Mouse (Mus musculus) liver, embryonic 16.5 days (tissue): Measurements from ENCODE around the gene Aprt. TPM values are rescaled to one million over a fixed set of nuclear protein-coding genes. Genes with fewer than 3 reads are reported as not detected.

Experiments
- ATAC-seq: fragments of 200-750 bp; cut with Nextera tagmentation; 2 replicates; pipeline ENCODE4 v1.8.0; 2017; ENCODE audit warnings: low read depth, mild to moderate bottlenecking, moderate number of reproducible peaks, moderate library complexity
- H3K27ac ChIP-seq: fragments of 300-500 bp; sonication (generic); 2 replicates; pipeline ENCODE4 v1.5.1; 2014; ENCODE audit warnings: mild to moderate bottlenecking, low read length
- H3K27me3 ChIP-seq: fragments of 300-500 bp; sonication (generic); 2 replicates; pipeline ENCODE4 v1.6.1; 2014; ENCODE audit warnings: low read depth, low read length, mixed read lengths; ENCODE audit not compliant: control insufficient read depth, insufficient read depth
- H3K36me3 ChIP-seq: fragments of 300-500 bp; sonication (generic); 2 replicates; pipeline ENCODE4 v1.6.1; 2014; ENCODE audit warnings: mild to moderate bottlenecking; ENCODE audit not compliant: control insufficient read depth, insufficient read depth
- H3K4me1 ChIP-seq: fragments of 300-500 bp; sonication (generic); 2 replicates; pipeline ENCODE4 v1.6.1; 2014; ENCODE audit warnings: low read depth, low read length, mixed read lengths; ENCODE audit not compliant: control insufficient read depth
- H3K4me2 ChIP-seq: fragments of 300-500 bp; sonication (generic); 2 replicates; pipeline ENCODE4 v1.6.1; 2014; ENCODE audit warnings: low read depth, low read length, mixed read lengths
- H3K4me3 ChIP-seq: fragments of 300-500 bp; sonication (generic); 2 replicates; pipeline ENCODE4 v1.5.1; 2014; ENCODE audit warnings: low read depth, mild to moderate bottlenecking, low read length
- H3K9ac ChIP-seq: fragments of 300-500 bp; sonication (generic); 2 replicates; pipeline ENCODE4 v1.6.1; 2014; ENCODE audit warnings: low read depth, low read length
- H3K9me3 ChIP-seq: fragments of 300-500 bp; sonication (generic); replicated peaks from 2 replicates; pipeline ENCODE4 v1.6.1; 2016; ENCODE audit warnings: low read length; ENCODE audit not compliant: control insufficient read depth
- WGBS: fragments of 180-500 bp; shearing (Covaris S2); extraction: QIAGEN DNeasy Blood & Tissue Kit; methylation state at CpG from one replicate; pipeline ENCODE4 v1.1.7; 2014; ENCODE audit not compliant: insufficient replicate concordance; 5-methylcytosine and 5-hydroxymethylcytosine counted together
- polyA plus RNA-seq: library from polyadenylated mRNA; unstranded; fragments of >200 nt; fragmentation: Nextera tagmentation; extraction: Ambion mirVana; gene quantifications from 2 replicates; pipeline ENCODE4 v1.2.1, GENCODE M21; 2015

The Aprt gene
- polyA plus RNA-seq, 1 experiment from 2014 or later, result 204 TPM

DNA sequence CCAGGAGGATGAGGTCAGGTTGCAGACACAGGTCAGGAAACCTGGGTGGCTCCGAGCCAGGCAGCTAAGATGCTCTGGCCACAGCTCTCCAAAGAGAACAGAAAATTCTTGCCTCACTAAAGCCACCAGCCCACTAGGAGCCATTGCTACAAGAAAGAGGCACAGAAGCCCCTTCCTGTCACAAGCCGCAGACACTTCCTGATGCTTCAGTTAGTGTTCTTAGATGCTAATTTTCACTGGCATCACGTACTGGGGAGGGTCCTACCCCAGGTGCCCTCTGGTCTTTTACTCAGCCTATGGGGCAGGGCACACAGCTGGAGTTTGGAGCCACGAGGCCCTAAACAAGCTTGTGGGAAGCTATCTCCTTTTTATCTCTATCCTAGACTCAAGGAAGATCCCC lies 19.3 kb upstream of the Aprt start:
- H3K27ac ChIP-seq, result no peak overlapping the region
- no peaks in the 10 kb centered on the region for H3K9me3 ChIP-seq
- H3K27me3 ChIP-seq, result no peaks in the 10 kb centered on the region
- H3K36me3 ChIP-seq, result no peaks in the 10 kb centered on the region
- H3K4me1 ChIP-seq, result no peaks in the 10 kb centered on the region
- H3K4me2 ChIP-seq, result no peak overlapping the region
- no peak overlapping the region for H3K4me3 ChIP-seq
- no peak for ATAC-seq
- no peak overlapping the region for H3K9ac ChIP-seq
- WGBS, result 41% methylated on average over 4 of the region's 4 CpGs

- WGBS, result 69% methylated on average over 19 of the region's 19 CpGs
- H3K27me3 ChIP-seq, result no peaks in the 10 kb centered on the region
- H3K36me3 ChIP-seq, result no peaks in the 10 kb centered on the region
- H3K9me3 ChIP-seq, result no peaks in the 10 kb centered on the region
- H3K4me3 ChIP-seq, result no peak overlapping the region
- peak overlapping the region; percentile 42 for H3K27ac ChIP-seq
- H3K4me1 ChIP-seq, result no peaks in the 10 kb centered on the region
- H3K9ac ChIP-seq, result no peak overlapping the region
- no peak overlapping the region for H3K4me2 ChIP-seq
- ATAC-seq, result no peak
Measured at GRCm38 (mm10) chr8:122593783-122594507, 17.2 kb upstream of the Aprt start.

GRCm38 (mm10) chr8:122593240-122593639 lies 16.5 kb upstream of the Aprt start:
- Histone ChIP-seq H3K36me3 (no peaks in the 10 kb centered on the region), H3K27me3 (no peaks in the 10 kb centered on the region), H3K4me3 (no peak overlapping the region), H3K4me1 (no peaks in the 10 kb centered on the region), H3K9me3 (no peaks in the 10 kb centered on the region), H3K27ac (peak overlapping the region; percentile 42), H3K9ac (no peak overlapping the region), H3K4me2 (no peak overlapping the region)
- WGBS, result 46% methylated on average over 12 of the region's 12 CpGs
- peak; percentile 16; the same call in 1 of the 2 replicates for ATAC-seq

DNA sequence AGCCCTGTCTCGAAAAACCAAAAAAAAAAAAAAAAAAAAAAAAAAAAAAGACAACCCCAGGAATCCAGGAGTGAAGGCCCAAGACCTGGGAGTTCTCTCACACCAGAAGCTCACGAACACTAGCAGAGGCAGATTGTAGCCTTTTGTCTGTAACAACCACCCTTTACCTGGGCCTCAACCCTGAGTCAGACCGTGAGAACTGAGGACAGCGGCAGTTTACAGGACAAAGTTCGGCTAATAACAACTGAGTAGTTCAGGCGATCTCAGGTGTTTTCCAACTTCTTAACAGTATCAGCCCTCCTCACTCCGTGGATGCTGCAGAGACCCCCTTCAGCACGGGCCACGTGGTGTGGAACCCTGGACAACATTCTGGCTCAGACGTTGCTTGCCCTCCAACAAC lies 10.0 kb upstream of the Aprt start:
- Histone ChIP-seq H3K27ac (no peak overlapping the region), H3K4me1 (peaks cover 5% of the 10 kb centered on the region), H3K4me2 (no peak overlapping the region), H3K36me3 (no peaks in the 10 kb centered on the region), H3K9me3 (no peaks in the 10 kb centered on the region), H3K9ac (no peak overlapping the region), H3K4me3 (no peak overlapping the region), H3K27me3 (no peaks in the 10 kb centered on the region)
- WGBS, result 70% methylated on average over 9 of the region's 10 CpGs
- ATAC-seq, result no peak

GRCm38 (mm10) chr8:122586171-122586570 lies 9.5 kb upstream of the Aprt start:
- Histone ChIP-seq H3K4me2 (no peak overlapping the region), H3K9ac (no peak overlapping the region), H3K27ac (no peak overlapping the region)

DNA sequence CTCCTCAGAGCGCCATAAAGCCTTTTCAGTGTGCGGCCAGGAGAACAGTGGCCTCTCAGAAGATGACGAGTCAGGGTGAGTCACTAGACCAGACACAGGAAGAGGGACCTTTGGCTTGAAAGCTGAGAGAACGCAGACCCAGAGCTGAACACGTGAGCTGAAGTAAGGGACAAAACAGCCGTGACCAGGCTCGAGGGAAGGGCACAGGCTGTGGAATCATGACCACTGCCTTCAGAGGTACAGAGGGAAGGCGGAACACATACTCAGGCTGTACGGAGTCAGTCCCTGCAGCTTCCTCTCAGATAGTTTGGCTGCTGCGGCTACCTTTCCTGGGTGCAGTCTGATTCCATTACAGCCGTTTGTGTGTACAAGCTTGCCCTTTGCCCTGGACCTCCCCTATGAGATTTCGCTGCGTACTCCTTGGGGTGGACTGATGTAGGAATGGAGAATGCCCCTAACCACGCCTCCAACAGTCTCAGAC lies 8.7 kb upstream of the Aprt start:
- Histone ChIP-seq H3K4me1 (peaks cover 5% of the 10 kb centered on the region), H3K4me2 (no peak overlapping the region), H3K36me3 (no peaks in the 10 kb centered on the region), H3K9ac (no peak overlapping the region), H3K27ac (no peak overlapping the region; the same call in 1 of the 2 replicates), H3K4me3 (no peak overlapping the region), H3K9me3 (no peaks in the 10 kb centered on the region), H3K27me3 (no peaks in the 10 kb centered on the region)
- 45% methylated on average over 14 of the region's 14 CpGs for WGBS
- peak; percentile 51 for ATAC-seq

More at GRCm38 (mm10) chr8:122586171-122586570, 9.5 kb upstream of the Aprt start:
- Histone ChIP-seq H3K36me3 (no peaks in the 10 kb centered on the region), H3K4me3 (no peak overlapping the region), H3K4me1 (peaks cover 5% of the 10 kb centered on the region), H3K27me3 (no peaks in the 10 kb centered on the region), H3K9me3 (no peaks in the 10 kb centered on the region)
- ATAC-seq, result no peak
- WGBS, result 72% methylated on average over 7 of the region's 7 CpGs

- H3K4me1 ChIP-seq, result peaks cover 5% of the 10 kb centered on the region
- H3K4me2 ChIP-seq, result no peak overlapping the region
- no peak for ATAC-seq
- H3K36me3 ChIP-seq, result no peaks in the 10 kb centered on the region
- no peaks in the 10 kb centered on the region for H3K27me3 ChIP-seq
- H3K4me3 ChIP-seq, result no peak overlapping the region
- H3K27ac ChIP-seq, result no peak overlapping the region; the same call in 1 of the 2 replicates
- H3K9me3 ChIP-seq, result no peaks in the 10 kb centered on the region
- H3K9ac ChIP-seq, result no peak overlapping the region
- WGBS, result 70% methylated on average over 9 of the region's 9 CpGs
Measured at GRCm38 (mm10) chr8:122584981-122585380, 8.3 kb upstream of the Aprt start.

- Histone ChIP-seq H3K9ac (no peak overlapping the region), H3K9me3 (no peaks in the 10 kb centered on the region), H3K27me3 (no peaks in the 10 kb centered on the region), H3K36me3 (no peaks in the 10 kb centered on the region), H3K4me3 (no peak overlapping the region), H3K27ac (no peak overlapping the region), H3K4me1 (peaks cover 16% of the 10 kb centered on the region), H3K4me2 (no peak overlapping the region)
- ATAC-seq, result no peak
- 64% methylated on average over 14 of the region's 15 CpGs for WGBS
Measured at GRCm38 (mm10) chr8:122580926-122581325, 4.2 kb upstream of the Aprt start.

DNA sequence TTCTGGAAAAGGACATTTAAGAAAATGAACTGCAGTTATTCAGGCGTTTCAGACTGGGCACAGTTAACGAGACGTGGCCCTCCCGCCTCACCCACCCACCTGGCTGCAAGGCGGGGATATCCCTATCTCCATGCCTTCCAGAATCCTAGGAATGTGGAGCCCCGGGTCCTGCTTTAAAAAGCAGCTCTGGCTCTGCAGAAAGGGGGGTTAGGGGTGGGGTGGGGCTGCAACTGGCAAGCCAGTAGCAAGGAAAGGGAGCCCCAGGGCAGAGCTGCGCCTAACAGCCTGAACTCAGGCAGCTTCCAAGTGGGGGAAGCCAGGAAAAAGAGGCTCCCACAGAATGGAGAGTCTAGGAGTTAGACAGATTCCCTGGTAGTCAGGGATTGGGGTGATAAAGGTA lies 2.5 kb upstream of the Aprt start:
- no peaks in the 10 kb centered on the region for H3K27me3 ChIP-seq

More for the DNA sequence above, 2.5 kb upstream of the Aprt start:
- Histone ChIP-seq H3K27ac (no peak overlapping the region), H3K9ac (no peak overlapping the region), H3K4me3 (no peak overlapping the region), H3K4me2 (no peak overlapping the region), H3K9me3 (no peaks in the 10 kb centered on the region), H3K36me3 (no peaks in the 10 kb centered on the region), H3K4me1 (peaks cover 29% of the 10 kb centered on the region)
- ATAC-seq, result no peak
- WGBS, result 71% methylated on average over 7 of the region's 7 CpGs
